Mouse (Mus musculus) gastrocnemius, adult 2 months (tissue): ENCODE data around the gene Ace. TPM values are rescaled to one million over a fixed set of nuclear protein-coding genes. Genes with fewer than 3 reads are reported as not detected.

Experiments used
- DNase-seq: peaks from one replicate; pipeline ENCODE4 v3.0.0; 2022
- H3K27ac ChIP-seq: fragments of 200-600 bp; 2 replicates; pipeline ENCODE4 v1.8.1; 2022; ENCODE audit warnings: mild to moderate bottlenecking
- H3K4me3 ChIP-seq: fragments of 200-600 bp; 2 replicates; pipeline ENCODE4 v1.8.1; 2022; ENCODE audit warnings: mild to moderate bottlenecking, moderate library complexity
- CTCF ChIP-seq: fragments of 200-600 bp; IDR thresholded peaks from 2 replicates; pipeline ENCODE4 v1.8.1; 2022; ENCODE audit warnings: antibody characterized with exemption, mild to moderate bottlenecking, moderate library complexity
- intact Hi-C: fragments of 180-260 bp; cut with DNase I; formaldehyde crosslinking; loops from one replicate; pipeline ENCODE4 v1.15.1; 2025
- long read RNA-seq, 2 experiments: library from polyadenylated mRNA; stranded (forward); transcript quantifications; one replicate each; pipeline ENCODE4 v2.0.0; 2021
- total RNA-seq, 2 experiments: library from RNA; stranded (reverse); gene quantifications; 2 replicates each; pipeline ENCODE4 v1.2.3; 2021

Ace gene
- 10 to 100 TPM; 18.4 to 24.6 TPM for total RNA-seq
- long read RNA-seq, experiment 1, full-length matches to known transcripts, result 8 of 15 reads
- long read RNA-seq, experiment 1, partial matches to known transcripts, result 7 of 15 reads
- long read RNA-seq, experiment 1, other reads (novel, unspliced or antisense), result 0 of 15 reads
- long read RNA-seq, experiment 2, full-length matches to known transcripts, result 6 of 14 reads
- long read RNA-seq, experiment 2, partial matches to known transcripts, result 7 of 14 reads
- long read RNA-seq, experiment 2, other reads (novel, unspliced or antisense), result 1 of 14 reads

DNA sequence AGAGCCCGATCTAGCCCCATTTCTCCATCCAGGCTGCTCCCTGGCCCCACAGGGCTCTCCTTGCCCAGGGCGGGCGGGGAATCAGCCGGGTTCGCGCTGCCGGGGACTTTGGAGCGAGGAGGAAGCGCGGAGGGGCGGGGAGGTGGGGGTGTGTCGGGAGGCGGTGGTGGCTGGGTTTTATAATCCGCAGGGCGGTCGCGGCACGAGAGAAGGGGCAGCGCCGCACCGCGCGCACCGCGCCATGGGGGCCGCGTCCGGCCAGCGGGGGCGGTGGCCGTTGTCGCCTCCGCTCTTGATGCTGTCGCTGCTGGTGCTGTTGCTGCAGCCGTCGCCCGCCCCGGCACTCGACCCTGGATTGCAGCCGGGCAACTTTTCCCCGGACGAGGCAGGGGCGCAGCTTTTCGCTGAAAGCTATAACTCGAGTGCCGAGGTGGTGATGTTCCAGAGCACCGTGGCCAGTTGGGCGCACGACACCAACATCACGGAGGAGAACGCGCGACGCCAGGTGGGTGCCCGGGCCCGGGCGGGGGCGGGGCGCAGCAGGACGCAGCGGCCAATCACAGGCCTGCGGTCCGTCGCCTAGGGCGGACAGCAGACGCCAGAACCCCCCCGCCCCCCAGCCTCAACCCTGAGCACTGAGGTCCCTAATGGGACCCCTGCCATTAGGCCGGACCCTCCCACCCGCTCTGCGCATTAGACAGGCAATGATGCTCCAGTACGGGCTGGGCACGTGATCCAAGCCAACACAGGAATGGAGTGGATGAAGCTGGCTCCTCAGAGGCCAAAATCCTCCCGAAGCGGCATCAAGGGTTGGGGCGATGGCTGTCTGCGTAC, at the start of gene Ace:
Gene Ace (plus strand): TSS at position 205 of the 834 bp plus-strand sequence.
- peak within 1 kb of the TSS; percentile 82 for H3K27ac ChIP-seq
- DNase-seq, result peak; percentile 73

GRCm38 (mm10) chr11:105920098-105920785, 47.5 kb upstream of the Ace start:
- no peak overlapping the region for H3K4me3 ChIP-seq
- intact Hi-C loops, result no loop called here
- DNase-seq, result no peak
- TF ChIP-seq CTCF, result no peak
- H3K27ac ChIP-seq, result no peak overlapping the region

More for the DNA sequence above, at the start of gene Ace:
- peak within 1 kb of the TSS; percentile 83 for H3K4me3 ChIP-seq
- intact Hi-C loops, result loop anchor here (2.0 kb wide), 2 partner anchors 31 to 39 kb away; no protein-coding TSS in a partner anchor
- no peak for TF ChIP-seq CTCF

GRCm38 (mm10) chr11:105920836-105921235, 46.9 kb upstream of the Ace start:
- no peak for TF ChIP-seq CTCF
- no peak for DNase-seq
- Histone ChIP-seq H3K4me3 (no peak overlapping the region), H3K27ac (no peak overlapping the region)
- intact Hi-C loops, result no loop called here

GRCm38 (mm10) chr11:105921275-105921674, 46.5 kb upstream of the Ace start:
- H3K27ac ChIP-seq, result no peak overlapping the region
- no peak for DNase-seq
- intact Hi-C loops, result no loop called here
- no peak for TF ChIP-seq CTCF
- no peak overlapping the region for H3K4me3 ChIP-seq

DNA sequence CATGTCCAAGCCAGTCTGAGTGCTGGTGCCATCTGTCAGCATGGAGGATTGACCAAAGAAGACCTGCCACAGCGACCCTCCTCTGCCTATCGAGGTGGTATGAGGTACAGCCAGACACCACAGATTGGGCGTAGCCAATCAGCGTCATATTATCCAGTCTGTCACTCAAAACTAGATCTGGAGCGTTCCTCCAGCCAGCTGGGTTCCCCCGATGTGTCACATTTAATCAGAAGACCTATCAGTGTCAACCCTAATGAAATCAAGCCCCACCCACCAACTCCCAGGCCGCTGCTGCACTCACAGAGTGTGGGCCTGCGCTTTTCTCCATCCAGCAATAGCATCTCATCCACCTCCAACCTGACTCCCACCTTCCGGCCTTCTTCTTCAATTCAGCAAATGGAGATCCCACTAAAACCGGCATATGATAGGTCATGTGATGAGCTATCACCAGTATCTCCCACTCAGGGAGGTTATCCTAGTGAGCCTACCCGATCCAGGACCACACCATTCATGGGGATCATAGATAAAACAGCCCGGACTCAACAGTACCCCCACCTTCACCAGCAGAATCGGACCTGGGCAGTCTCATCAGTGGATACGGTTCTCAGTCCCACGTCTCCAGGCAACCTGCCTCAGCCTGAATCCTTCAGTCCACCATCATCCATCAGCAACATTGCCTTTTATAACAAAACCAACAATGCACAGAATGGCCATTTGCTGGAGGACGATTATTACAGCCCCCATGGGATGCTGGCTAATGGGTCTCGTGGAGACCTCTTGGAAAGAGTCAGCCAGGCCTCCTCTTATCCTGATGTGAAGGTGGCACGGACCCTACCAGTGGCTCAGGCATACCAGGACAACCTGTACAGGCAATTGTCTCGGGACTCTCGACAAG, 44.7 kb upstream of the Ace start:
- DNase-seq, result no peak
- H3K27ac ChIP-seq, result no peak overlapping the region
- intact Hi-C loops, result no loop called here
- no peak for TF ChIP-seq CTCF
- no peak overlapping the region for H3K4me3 ChIP-seq

DNA sequence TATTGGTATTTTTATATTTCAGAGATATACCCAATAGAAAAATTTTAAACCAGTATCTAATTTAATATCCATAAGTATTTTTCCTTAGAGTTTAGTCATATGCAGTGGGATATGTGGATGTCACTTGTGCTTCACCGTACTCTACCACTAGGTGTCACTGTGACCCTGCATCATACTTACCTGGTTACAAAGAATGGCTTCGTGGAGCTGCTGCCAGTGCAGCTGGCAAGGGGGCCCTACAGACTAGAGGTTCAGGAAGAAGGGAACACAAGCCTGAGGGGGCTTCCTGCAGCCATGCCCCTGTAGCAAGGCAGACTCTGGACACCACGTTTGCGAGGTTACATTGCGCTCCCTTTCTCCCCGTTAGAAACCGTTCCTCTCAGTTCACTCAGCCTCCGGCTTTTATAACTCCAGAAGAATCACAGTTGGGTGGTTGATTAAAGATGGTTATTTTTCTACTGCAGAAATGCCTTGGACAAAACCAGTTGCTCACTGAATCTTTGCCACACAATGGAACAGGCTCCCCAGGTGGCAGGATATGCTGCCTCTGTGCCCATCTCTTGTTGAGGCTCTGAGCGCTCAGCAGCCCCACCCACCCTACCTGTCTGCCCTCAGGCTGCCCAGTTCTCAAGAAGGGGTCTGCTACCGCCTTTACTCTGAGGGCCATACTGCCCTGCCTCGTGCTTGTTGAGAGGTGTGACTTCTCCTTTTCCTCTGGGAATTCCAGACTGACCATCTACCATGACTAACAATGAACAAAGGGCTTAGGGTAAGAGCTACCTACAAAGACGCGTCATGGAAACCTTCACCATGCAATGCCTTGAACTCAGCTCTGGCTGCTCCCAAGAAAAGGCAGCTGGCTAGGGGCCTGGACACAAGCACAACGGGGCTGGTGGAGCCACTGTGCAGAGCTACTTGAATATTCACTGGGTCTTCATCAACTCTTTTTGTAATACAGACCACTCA, 40.4 kb upstream of the Ace start:
- Histone ChIP-seq H3K4me3 (no peak overlapping the region), H3K27ac (no peak overlapping the region; the same call in 1 of the 2 replicates)
- peak; percentile 95 for TF ChIP-seq CTCF
- DNase-seq, result peak; percentile 74
- intact Hi-C loops, result loop anchor here (2.0 kb wide), 2 partner anchors 41 to 99 kb away; no protein-coding TSS in a partner anchor

- TF ChIP-seq CTCF, result no peak
- no peak overlapping the region for H3K4me3 ChIP-seq
- no peak for DNase-seq
- intact Hi-C loops, result loop anchor here (2.0 kb wide), 1 partner anchor 41 kb away; no protein-coding TSS in a partner anchor
- no peak overlapping the region for H3K27ac ChIP-seq
These were observed 39.6 kb upstream of the Ace start for GRCm38 (mm10) chr11:105928171-105928570.

DNA sequence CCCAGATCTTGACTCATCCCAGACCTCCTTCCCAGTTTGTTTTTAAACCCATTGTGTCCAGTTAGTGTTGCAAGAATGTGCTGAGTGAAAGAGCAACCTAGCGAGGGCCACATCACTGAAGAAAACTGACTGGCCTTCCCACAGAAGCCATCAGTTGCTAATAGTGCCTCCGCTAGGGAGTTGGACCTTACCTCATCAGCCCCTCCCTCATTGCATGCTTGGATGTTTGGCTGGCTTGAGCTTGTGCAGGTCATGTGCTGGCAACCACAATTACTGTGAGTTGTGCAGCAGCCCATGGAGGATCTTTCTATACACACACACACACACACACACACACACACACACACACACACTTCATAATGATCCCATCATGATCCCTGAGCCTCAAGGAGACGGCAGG, 36.4 kb upstream of the Ace start:
- no peak for DNase-seq
- H3K4me3 ChIP-seq, result no peak overlapping the region
- H3K27ac ChIP-seq, result no peak overlapping the region
- no peak for TF ChIP-seq CTCF
- intact Hi-C loops, result no loop called here

GRCm38 (mm10) chr11:105933746-105934145, 34.0 kb upstream of the Ace start:
- intact Hi-C loops, result no loop called here
- Histone ChIP-seq H3K4me3 (no peak overlapping the region), H3K27ac (peak overlapping the region; percentile 79)
- peak; percentile 11 for DNase-seq
- no peak for TF ChIP-seq CTCF

- Histone ChIP-seq H3K27ac (peak overlapping the region; percentile 79), H3K4me3 (no peak overlapping the region)
- intact Hi-C loops, result no loop called here
- TF ChIP-seq CTCF, result no peak
- DNase-seq, result peak; percentile 46
These were observed 33.4 kb upstream of the Ace start for GRCm38 (mm10) chr11:105934303-105934711.

- no peak overlapping the region for H3K4me3 ChIP-seq
- peak; percentile 65 for DNase-seq
- TF ChIP-seq CTCF, result no peak
- intact Hi-C loops, result no loop called here
- H3K27ac ChIP-seq, result peak overlapping the region; percentile 79
These were observed 32.9 kb upstream of the Ace start for GRCm38 (mm10) chr11:105934816-105935215.
